Mouse (Mus musculus): ENCODE results near the gene Zdhhc6.

Gene Zdhhc6

GRCm38 (mm10) chr19:55226621-55227020, 89.2 kb downstream of the Zdhhc6 start:
- no peak for DNase-seq (ENCODE audit: extremely low spot score, low read depth, low spot score)

DNA sequence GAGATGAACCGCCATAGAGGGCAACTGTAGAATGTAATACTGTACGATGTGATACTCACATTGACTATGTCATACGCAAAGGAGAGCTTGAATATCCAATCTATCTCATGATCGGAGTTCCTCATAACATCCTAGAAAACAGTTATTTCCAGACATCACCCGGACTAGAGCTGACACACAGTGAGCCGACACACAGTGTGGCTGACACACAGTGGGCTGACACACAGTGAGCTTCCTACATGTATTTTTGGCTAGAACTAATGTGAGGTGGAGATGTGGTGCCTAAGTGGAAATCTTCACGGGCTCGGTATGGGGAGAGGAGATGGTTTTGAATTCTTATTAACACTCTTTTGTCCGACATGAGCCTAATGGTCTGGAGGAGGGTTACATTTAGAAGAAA, 93.6 kb downstream of the Zdhhc6 start:
- no peak for DNase-seq (ENCODE audit: extremely low spot score, low read depth, low spot score)
